Mouse (Mus musculus) MEL (cell line): ENCODE results near the gene Arcn1.

Source experiments
- CHD1 ChIP-seq: IDR thresholded peaks from 2 replicates; pipeline ENCODE4 v1.6.1; 2012; ENCODE audit warnings: low read depth, mild to moderate bottlenecking, inconsistent platforms, low read length, improper control_type of control experiment
- CTCF ChIP-seq, 3 experiments: IDR thresholded peaks in 2 of 3; conservative IDR thresholded peaks in 1 of 3; 2 replicates each; pipeline ENCODE4 v1.5.1; 2011 to 2012; ENCODE audit warnings: low read length in 3 of 3, low read depth in 2 of 3, mild to moderate bottlenecking in 2 of 3, improper control_type of control experiment in 1 of 3, inconsistent platforms in 1 of 3, mixed read lengths in 1 of 3, moderate library complexity in 1 of 3; ENCODE audit not compliant: control insufficient read depth in 1 of 3, insufficient read depth in 1 of 3, poor library complexity in 1 of 3, severe bottlenecking in 1 of 3
- POLR2A ChIP-seq, 2 experiments: IDR thresholded peaks; 2 replicates each; pipeline ENCODE4 v1.6.1; 2011 to 2012; ENCODE audit warnings: low read length in 2 of 2, mild to moderate bottlenecking in 2 of 2, control low read depth in 1 of 2, improper control_type of control experiment in 1 of 2, low read depth in 1 of 2, moderate library complexity in 1 of 2; ENCODE audit not compliant: control insufficient read depth in 1 of 2, insufficient read depth in 1 of 2, poor library complexity in 1 of 2

DNA sequence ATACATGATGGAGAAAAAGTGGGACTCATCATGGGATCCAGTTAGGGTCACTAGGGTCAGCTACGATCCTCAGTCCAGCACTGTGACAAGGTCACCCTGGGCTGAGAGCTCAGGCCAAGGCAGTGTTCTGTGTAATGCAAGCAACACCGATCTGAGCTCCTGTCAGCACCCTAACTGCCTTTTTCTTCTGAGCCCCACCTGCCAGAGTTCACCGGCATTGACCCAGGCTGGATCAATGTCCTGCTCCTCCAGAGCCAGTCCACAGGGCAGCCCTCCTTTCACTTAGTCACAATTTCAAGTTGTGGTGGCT, 45.8 kb downstream of the Arcn1 start:
- TF ChIP-seq CTCF (IDR thresholded peaks at IDR 0.05 in 2 of 3, conservative IDR thresholded peaks at IDR 0.05 in 1 of 3; ENCODE audit: control insufficient read depth in 1 of 3, insufficient read depth in 1 of 3, low read depth in 2 of 3, low read length in 3 of 3, poor library complexity in 1 of 3, severe bottlenecking in 1 of 3) (no peak), POLR2A (IDR thresholded peaks at IDR 0.05; ENCODE audit: control insufficient read depth in 1 of 2, insufficient read depth in 1 of 2, low read depth in 1 of 2, low read length in 2 of 2, poor library complexity in 1 of 2) (no peak), CHD1 (no peak)
